Mouse (Mus musculus): ENCODE measurements around the gene Babam2. TPM values are rescaled to one million over a fixed set of nuclear protein-coding genes. Genes with fewer than 3 reads are reported as not detected.

Babam2 gene
- total RNA-seq, 1 experiment: 33.9 TPM

DNA sequence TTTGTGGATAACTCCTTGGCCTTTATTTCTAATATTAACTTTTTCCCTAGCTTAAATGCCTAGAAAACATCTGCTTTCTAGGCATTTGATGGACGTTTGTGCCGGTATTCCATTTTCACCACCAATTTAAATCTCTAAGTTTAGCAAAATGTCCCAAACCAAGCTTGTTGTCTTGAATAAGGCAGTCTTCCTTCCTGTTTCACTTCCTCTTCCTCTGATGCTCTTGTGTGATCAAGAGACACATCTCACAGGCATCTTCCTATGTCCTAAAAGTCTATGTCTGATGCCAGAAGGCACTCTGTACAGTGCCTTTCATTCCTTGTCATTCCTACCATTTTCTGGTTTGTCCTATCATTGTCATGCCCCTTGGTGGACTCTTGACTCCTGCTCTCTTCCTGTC lies 210.5 kb downstream of the Babam2 start:
- no peak overlapping the region for H3K9ac ChIP-seq (ENCODE audit: insufficient read depth, low read depth, low read length, poor library complexity, severe bottlenecking)
- no peak for TF ChIP-seq HCFC1 (IDR thresholded peaks at IDR 0.05; ENCODE audit: borderline replicate concordance, insufficient read depth, low read length)
- no peak for TF ChIP-seq CHD2 (IDR thresholded peaks at IDR 0.05; ENCODE audit: low read depth, low read length)
- no peak for TF ChIP-seq MAFK (IDR thresholded peaks at IDR 0.05; ENCODE audit: insufficient read depth, low read depth, low read length)
- no peak for TF ChIP-seq ZC3H11A (IDR thresholded peaks at IDR 0.05; ENCODE audit: borderline replicate concordance, low read depth, low read length)
- TF ChIP-seq ZNF384 (IDR thresholded peaks at IDR 0.05; ENCODE audit: low read depth, low read length): no peak
- no peak for DNase-seq (ENCODE audit: low read depth, low spot score)
- H3K4me1 ChIP-seq (ENCODE audit: control insufficient read depth in 2 of 2, insufficient read depth in 2 of 2, low read length in 2 of 2, poor library complexity in 1 of 2): no peaks in the 10 kb centered on the region
- no peaks in the 10 kb centered on the region for H3K36me3 ChIP-seq (ENCODE audit: control insufficient read depth, insufficient read depth, low read length, poor library complexity, severe bottlenecking)
- no peak overlapping the region for H3K4me3 ChIP-seq (ENCODE audit: insufficient read depth in 1 of 2, low read depth in 1 of 2, low read length in 2 of 2, poor library complexity in 1 of 2, severe bottlenecking in 1 of 2)
- H3K9me3 ChIP-seq (ENCODE audit: control insufficient read depth, insufficient read depth, low read depth, low read length): no peaks in the 10 kb centered on the region
- H3K27ac ChIP-seq (ENCODE audit: insufficient read depth, low read depth, low read length, poor library complexity, severe bottlenecking): no peak overlapping the region
- in situ Hi-C loops (cut with MboI; ENCODE audit: low sequenced_read_pairs in 2 of 2, unreplicated experiment in 2 of 2): no loop called here

- Histone ChIP-seq H3K4me1 (ENCODE audit: control insufficient read depth in 2 of 2, insufficient read depth in 2 of 2, low read length in 2 of 2, poor library complexity in 1 of 2) (no peaks in the 10 kb centered on the region), H3K36me3 (ENCODE audit: control insufficient read depth, insufficient read depth, low read length, poor library complexity, severe bottlenecking) (no peaks in the 10 kb centered on the region), H3K9ac (ENCODE audit: insufficient read depth, low read depth, low read length, poor library complexity, severe bottlenecking) (no peak overlapping the region), H3K9me3 (ENCODE audit: control insufficient read depth, insufficient read depth, low read depth, low read length) (no peaks in the 10 kb centered on the region), H3K27ac (ENCODE audit: insufficient read depth, low read depth, low read length, poor library complexity, severe bottlenecking) (no peak overlapping the region), H3K4me3 (ENCODE audit: insufficient read depth in 1 of 2, low read depth in 1 of 2, low read length in 2 of 2, poor library complexity in 1 of 2, severe bottlenecking in 1 of 2) (no peak overlapping the region)
- TF ChIP-seq ZNF384 (IDR thresholded peaks at IDR 0.05; ENCODE audit: low read depth, low read length) (no peak), ZC3H11A (IDR thresholded peaks at IDR 0.05; ENCODE audit: borderline replicate concordance, low read depth, low read length) (no peak), CHD2 (IDR thresholded peaks at IDR 0.05; ENCODE audit: low read depth, low read length) (no peak), HCFC1 (IDR thresholded peaks at IDR 0.05; ENCODE audit: borderline replicate concordance, insufficient read depth, low read length) (no peak), MAFK (IDR thresholded peaks at IDR 0.05; ENCODE audit: insufficient read depth, low read depth, low read length) (no peak)
- DNase-seq (ENCODE audit: low read depth, low spot score): no peak
- in situ Hi-C loops (cut with MboI; ENCODE audit: low sequenced_read_pairs in 2 of 2, unreplicated experiment in 2 of 2): no loop called here
These were observed 211.3 kb downstream of the Babam2 start for GRCm38 (mm10) chr5:31908818-31909217.

GRCm38 (mm10) chr5:31916241-31916640 lies 218.8 kb downstream of the Babam2 start:
- no peaks in the 10 kb centered on the region for H3K9me3 ChIP-seq (ENCODE audit: control insufficient read depth, insufficient read depth, low read depth, low read length)
- H3K4me3 ChIP-seq (ENCODE audit: insufficient read depth in 1 of 2, low read depth in 1 of 2, low read length in 2 of 2, poor library complexity in 1 of 2, severe bottlenecking in 1 of 2): no peak overlapping the region
- no peak overlapping the region for H3K27ac ChIP-seq (ENCODE audit: insufficient read depth, low read depth, low read length, poor library complexity, severe bottlenecking)
- no peak overlapping the region for H3K9ac ChIP-seq (ENCODE audit: insufficient read depth, low read depth, low read length, poor library complexity, severe bottlenecking)
- H3K36me3 ChIP-seq (ENCODE audit: control insufficient read depth, insufficient read depth, low read length, poor library complexity, severe bottlenecking): no peaks in the 10 kb centered on the region
- H3K4me1 ChIP-seq (ENCODE audit: control insufficient read depth in 2 of 2, insufficient read depth in 2 of 2, low read length in 2 of 2, poor library complexity in 1 of 2): no peaks in the 10 kb centered on the region
- in situ Hi-C loops (cut with MboI; ENCODE audit: low sequenced_read_pairs in 2 of 2, unreplicated experiment in 2 of 2): no loop called here
- TF ChIP-seq ZC3H11A (IDR thresholded peaks at IDR 0.05; ENCODE audit: borderline replicate concordance, low read depth, low read length) (no peak), MAFK (IDR thresholded peaks at IDR 0.05; ENCODE audit: insufficient read depth, low read depth, low read length) (no peak), CHD2 (IDR thresholded peaks at IDR 0.05; ENCODE audit: low read depth, low read length) (no peak), HCFC1 (IDR thresholded peaks at IDR 0.05; ENCODE audit: borderline replicate concordance, insufficient read depth, low read length) (no peak), ZNF384 (IDR thresholded peaks at IDR 0.05; ENCODE audit: low read depth, low read length) (no peak)
- no peak for DNase-seq (ENCODE audit: low read depth, low spot score)

- H3K4me1 ChIP-seq (ENCODE audit: control insufficient read depth in 2 of 2, insufficient read depth in 2 of 2, low read length in 2 of 2, poor library complexity in 1 of 2): no peaks in the 10 kb centered on the region
- H3K9me3 ChIP-seq (ENCODE audit: control insufficient read depth, insufficient read depth, low read depth, low read length): no peaks in the 10 kb centered on the region
- H3K27ac ChIP-seq (ENCODE audit: insufficient read depth, low read depth, low read length, poor library complexity, severe bottlenecking): no peak overlapping the region
- no peak overlapping the region for H3K9ac ChIP-seq (ENCODE audit: insufficient read depth, low read depth, low read length, poor library complexity, severe bottlenecking)
- no peaks in the 10 kb centered on the region for H3K36me3 ChIP-seq (ENCODE audit: control insufficient read depth, insufficient read depth, low read length, poor library complexity, severe bottlenecking)
- in situ Hi-C loops (cut with MboI; ENCODE audit: low sequenced_read_pairs in 2 of 2, unreplicated experiment in 2 of 2): no loop called here
- H3K4me3 ChIP-seq (ENCODE audit: insufficient read depth in 1 of 2, low read depth in 1 of 2, low read length in 2 of 2, poor library complexity in 1 of 2, severe bottlenecking in 1 of 2): no peak overlapping the region
- TF ChIP-seq ZC3H11A (IDR thresholded peaks at IDR 0.05; ENCODE audit: borderline replicate concordance, low read depth, low read length): no peak
- TF ChIP-seq CHD2 (IDR thresholded peaks at IDR 0.05; ENCODE audit: low read depth, low read length): no peak
- TF ChIP-seq MAFK (IDR thresholded peaks at IDR 0.05; ENCODE audit: insufficient read depth, low read depth, low read length): no peak
- no peak for TF ChIP-seq ZNF384 (IDR thresholded peaks at IDR 0.05; ENCODE audit: low read depth, low read length)
- no peak for TF ChIP-seq HCFC1 (IDR thresholded peaks at IDR 0.05; ENCODE audit: borderline replicate concordance, insufficient read depth, low read length)
- DNase-seq (ENCODE audit: low read depth, low spot score): no peak
These were observed 221.1 kb downstream of the Babam2 start for GRCm38 (mm10) chr5:31918566-31918965.

- H3K36me3 ChIP-seq (ENCODE audit: control insufficient read depth, insufficient read depth, low read length, poor library complexity, severe bottlenecking): no peaks in the 10 kb centered on the region
- in situ Hi-C loops (cut with MboI; ENCODE audit: low sequenced_read_pairs in 2 of 2, unreplicated experiment in 2 of 2): no loop called here
- no peak overlapping the region for H3K9ac ChIP-seq (ENCODE audit: insufficient read depth, low read depth, low read length, poor library complexity, severe bottlenecking)
- H3K4me3 ChIP-seq (ENCODE audit: insufficient read depth in 1 of 2, low read depth in 1 of 2, low read length in 2 of 2, poor library complexity in 1 of 2, severe bottlenecking in 1 of 2): no peak overlapping the region
- no peaks in the 10 kb centered on the region for H3K4me1 ChIP-seq (ENCODE audit: control insufficient read depth in 2 of 2, insufficient read depth in 2 of 2, low read length in 2 of 2, poor library complexity in 1 of 2)
- TF ChIP-seq MAFK (IDR thresholded peaks at IDR 0.05; ENCODE audit: insufficient read depth, low read depth, low read length) (no peak), CHD2 (IDR thresholded peaks at IDR 0.05; ENCODE audit: low read depth, low read length) (no peak), ZNF384 (IDR thresholded peaks at IDR 0.05; ENCODE audit: low read depth, low read length) (no peak), ZC3H11A (IDR thresholded peaks at IDR 0.05; ENCODE audit: borderline replicate concordance, low read depth, low read length) (no peak), HCFC1 (IDR thresholded peaks at IDR 0.05; ENCODE audit: borderline replicate concordance, insufficient read depth, low read length) (no peak)
- H3K27ac ChIP-seq (ENCODE audit: insufficient read depth, low read depth, low read length, poor library complexity, severe bottlenecking): no peak overlapping the region
- no peak for DNase-seq (ENCODE audit: low read depth, low spot score)
- no peaks in the 10 kb centered on the region for H3K9me3 ChIP-seq (ENCODE audit: control insufficient read depth, insufficient read depth, low read depth, low read length)
These were observed 222.6 kb downstream of the Babam2 start for GRCm38 (mm10) chr5:31920129-31920528.

Data from ES-E14 (cell line).